ENCODE assay signal across 23 mouse cellular contexts in genomic region chr15:10668120-10668900, GRCm38 (mm10). TPM values are rescaled to one million over a fixed set of nuclear protein-coding genes. Genes with fewer than 3 reads are reported as not detected.
DNase-seq lines count a peak whose midpoint lies in the region; ATAC-seq and TF ChIP-seq lines count a peak whose summit lies in the region.
"Had no signal": no experiment of that assay in that cellular context is flagged by ENCODE, and none has a peak within 500 bp of the region (broad histone marks: within the 10 kb centered on the region; RNA-seq: fewer than 3 reads in every experiment).

No protein-coding gene starts in this region.

- 34% methylated on average over 10 of the region's 10 CpGs for WGBS in kidney, embryonic 16.5 days
- 39% methylated on average over 10 of the region's 10 CpGs for WGBS in lung, embryonic 15.5 days

- TF ChIP-seq CTCF in E14TG2a.4 (conservative IDR thresholded peaks at IDR 0.05; ENCODE audit: low read length): no peak

- no peaks in the 10 kb centered on the region for H3K36me3 ChIP-seq in kidney, embryonic 16.5 days (ENCODE audit: insufficient read depth, low read length)
- H3K36me3 ChIP-seq in E14TG2a.4 (ENCODE audit: insufficient read depth, low read length): peaks cover 23% of the 10 kb centered on the region
- H3K36me3 ChIP-seq in lung, embryonic 15.5 days: no peaks in the 10 kb centered on the region

- no peaks in the 10 kb centered on the region for H3K9me3 ChIP-seq in kidney, embryonic 16.5 days (ENCODE audit: low read length)
- no peaks in the 10 kb centered on the region for H3K9me3 ChIP-seq in E14TG2a.4 (ENCODE audit: low read length)
- H3K9me3 ChIP-seq in lung, embryonic 15.5 days: no peaks in the 10 kb centered on the region
- H3K9me3 ChIP-seq: limb, embryonic 13.5 days; midbrain, embryonic 13.5 days had no signal

- no peak overlapping the region for H3K4me3 ChIP-seq in kidney, embryonic 16.5 days (ENCODE audit: low read length)
- H3K4me3 ChIP-seq in E14TG2a.4 (replicated peaks; ENCODE audit: low read length): peak overlapping the region; percentile 24; the same call in 1 of the 2 replicates
- no peak overlapping the region for H3K4me3 ChIP-seq in lung, embryonic 15.5 days
- H3K4me3 ChIP-seq: limb, embryonic 13.5 days; midbrain, embryonic 13.5 days; myocyte had no signal

- ATAC-seq in kidney, embryonic 16.5 days (ENCODE audit: low FRiP score, low TSS enrichment): no peak
- ATAC-seq in lung, embryonic 15.5 days (ENCODE audit: borderline replicate concordance, extremely low read depth, low FRiP score, low TSS enrichment): no peak
- ATAC-seq in megakaryocyte-erythroid progenitor cell, adult 5-6 weeks (replicated peaks; ENCODE audit: low FRiP score, low TSS enrichment, poor library complexity, severe bottlenecking): no peak
- ATAC-seq: forebrain, postnatal 0 days; inflammation-experienced regulatory T-cells, adult 6 months; midbrain, embryonic 13.5 days had no signal

- no peak for DNase-seq in kidney, adult 8-10 months
- peak; percentile 82 for DNase-seq in ES-CJ7 (ENCODE audit: low read depth, low spot score)
- no peak for DNase-seq in adrenal gland, adult 2 months
- no peak for DNase-seq in testis, postnatal 14 days (ENCODE audit: low spot score)
- DNase-seq: adrenal gland, postnatal 10 days; cerebellum, adult 11 months; cerebellum, postnatal 10 days; forebrain, postnatal 0 days; gastrocnemius, postnatal 36 days; heart, postnatal 10 days; kidney, postnatal 14 days; thymus, adult 18-20 months; thymus, postnatal 4 days had no signal

- H3K4me2 ChIP-seq in kidney, embryonic 16.5 days (replicated peaks; ENCODE audit: low read depth, low read length): no peak overlapping the region
- no peak overlapping the region for H3K4me2 ChIP-seq in lung, embryonic 15.5 days
- H3K4me2 ChIP-seq: heart, embryonic 11.5 days; limb, embryonic 13.5 days; midbrain, embryonic 13.5 days had no signal

- peak overlapping the region; percentile 47 for H3K27ac ChIP-seq in kidney, embryonic 16.5 days (ENCODE audit: low read length)
- 0 out of 2 replicates have a peak overlapping the region, but pooled peaks have one; percentile 10 for H3K27ac ChIP-seq in lung, embryonic 15.5 days
- H3K27ac ChIP-seq: limb, embryonic 13.5 days; liver, embryonic 14.5 days; midbrain, embryonic 13.5 days had no signal

- H3K4me1 ChIP-seq in kidney, embryonic 16.5 days (ENCODE audit: insufficient read depth, low read length): peaks cover 52% of the 10 kb centered on the region
- peaks cover 96% of the 10 kb centered on the region for H3K4me1 ChIP-seq in E14TG2a.4 (replicated peaks; ENCODE audit: low read depth, low read length)
- peaks cover 49% of the 10 kb centered on the region for H3K4me1 ChIP-seq in lung, embryonic 15.5 days

- H3K9ac ChIP-seq in kidney, embryonic 16.5 days (replicated peaks; ENCODE audit: low read length): 0 out of 2 replicates have a peak overlapping the region, but pooled peaks have one; percentile 11
- no peak overlapping the region for H3K9ac ChIP-seq in lung, embryonic 15.5 days
- H3K9ac ChIP-seq: forebrain, postnatal 0 days; limb, embryonic 13.5 days; liver, embryonic 14.5 days; midbrain, embryonic 13.5 days had no signal

- H3K27me3 ChIP-seq in kidney, embryonic 16.5 days (ENCODE audit: insufficient read depth, low read length): no peaks in the 10 kb centered on the region
- no peaks in the 10 kb centered on the region for H3K27me3 ChIP-seq in E14TG2a.4 (ENCODE audit: insufficient read depth, low read length)
- no peaks in the 10 kb centered on the region for H3K27me3 ChIP-seq in lung, embryonic 15.5 days
- H3K27me3 ChIP-seq: limb, embryonic 13.5 days; midbrain, embryonic 13.5 days had no signal

RNA-seq across cellular contexts. Expression of gene Rai14, which starts 46.1 kb away (rescaled TPM):
- polyA plus RNA-seq in kidney, embryonic 16.5 days (2015; fragmentation: Nextera tagmentation; extraction: Ambion mirVana): 60.6 and 69.6 TPM in 2 replicates
- 60.5 and 69.9 TPM in 2 replicates for polyA plus RNA-seq in lung, embryonic 15.5 days (2015; fragmentation: Nextera tagmentation; extraction: Ambion mirVana)
- total RNA-seq in adrenal gland, adult 2 months (2021): 10 to 100 TPM; 23.2 to 28.9 TPM
- polyA plus RNA-seq in adrenal gland, adult 2 months (2012; rRNA removed): 1.2 and 2.0 TPM in 2 replicates
- total RNA-seq in megakaryocyte-erythroid progenitor cell, adult 5-6 weeks (2014; fragmentation: Nextera tagmentation): 1.2 and 5.4 TPM in 2 replicates
- total RNA-seq in megakaryocyte-erythroid progenitor cell, adult 5-6 weeks (2017): 3.7 and 4.1 TPM in 2 replicates

Comparison
In these comparisons a context has a peak if more than half of its experiments do, and no peak if none do; other contexts are left out.
1. RNA of gene Rai14, which starts 46.1 kb away (polyA plus RNA-seq): 60.5 to 69.9 TPM in lung, embryonic 15.5 days and 60.6 to 69.6 TPM in kidney, embryonic 16.5 days; 1.2 to 2.0 TPM in adrenal gland, adult 2 months; every median in the first group is over 10 times any median in the second.